Mouse (Mus musculus) T-helper 1 cell (primary cell): Measurements from ENCODE around the gene Poln.

ENCODE experiments used
- in situ Hi-C: fragments of 300-600 bp; cut with MboI, MseI; formaldehyde crosslinking; loops from one replicate; pipeline ENCODE4 v1.15.1; 2025; ENCODE audit warnings: high pct_unique_total_duplicates

The Poln gene

GRCm38 (mm10) chr5:33994671-33995625, 174.3 kb downstream of the Poln start:
- in situ Hi-C loops, result no loop called here

- in situ Hi-C loops, result no loop called here
These were observed 185.7 kb downstream of the Poln start, which contains the start of gene Gm1673 for GRCm38 (mm10) chr5:33983309-33984121. Gene Gm1673, plus strand, starts transcription at chr5:33983433.

GRCm38 (mm10) chr5:33982731-33983259, 186.5 kb downstream of the Poln start:
- in situ Hi-C loops, result no loop called here

GRCm38 (mm10) chr5:33976267-33976666, 193.0 kb downstream of the Poln start:
- in situ Hi-C loops, result no loop called here

- in situ Hi-C loops, result no loop called here
These were observed 194.5 kb downstream of the Poln start for GRCm38 (mm10) chr5:33974736-33975135.

- in situ Hi-C loops, result no loop called here
These were observed 209.9 kb downstream of the Poln start for GRCm38 (mm10) chr5:33959382-33959781.
